Mouse (Mus musculus) forebrain, embryonic 13.5 days (tissue): ENCODE data around the gene Slc35e3. TPM values are rescaled to one million over a fixed set of nuclear protein-coding genes. Genes with fewer than 3 reads are reported as not detected.

Experiments used
- ATAC-seq: fragments of 200-750 bp; cut with Nextera tagmentation; 2 replicates; pipeline ENCODE4 v1.8.0; 2017
- H3K27ac ChIP-seq: fragments of 300-500 bp; sonication (generic); 2 replicates; pipeline ENCODE4 v1.5.1; 2015; ENCODE audit warnings: inconsistent platforms, mild to moderate bottlenecking, moderate library complexity
- H3K27me3 ChIP-seq: fragments of 300-500 bp; sonication (generic); 2 replicates; pipeline ENCODE4 v1.6.1; 2015; ENCODE audit warnings: mild to moderate bottlenecking, inconsistent platforms
- H3K36me3 ChIP-seq: fragments of 300-500 bp; sonication (generic); 2 replicates; pipeline ENCODE4 v1.6.1; 2015; ENCODE audit warnings: mild to moderate bottlenecking, inconsistent platforms; ENCODE audit not compliant: poor library complexity, severe bottlenecking
- H3K4me1 ChIP-seq: fragments of 300-500 bp; sonication (generic); 2 replicates; pipeline ENCODE4 v1.6.1; 2015; ENCODE audit warnings: inconsistent platforms
- H3K4me2 ChIP-seq: fragments of 300-500 bp; sonication (generic); 2 replicates; pipeline ENCODE4 v1.6.1; 2015; ENCODE audit warnings: inconsistent platforms, mild to moderate bottlenecking, moderate library complexity
- H3K4me3 ChIP-seq: fragments of 300-500 bp; sonication (generic); 2 replicates; pipeline ENCODE4 v1.5.1; 2015; ENCODE audit warnings: mild to moderate bottlenecking, inconsistent platforms
- H3K9ac ChIP-seq: fragments of 300-500 bp; sonication (generic); 2 replicates; pipeline ENCODE4 v1.6.1; 2015; ENCODE audit warnings: mild to moderate bottlenecking, inconsistent platforms
- H3K9me3 ChIP-seq: fragments of 300-500 bp; sonication (generic); replicated peaks from 2 replicates; pipeline ENCODE4 v1.6.1; 2016; ENCODE audit warnings: inconsistent platforms
- WGBS: fragments of 180-500 bp; shearing (Covaris S2); methylation state at CpG from one replicate; pipeline ENCODE4 v1.1.7; 2015; 5-methylcytosine and 5-hydroxymethylcytosine counted together
- polyA plus RNA-seq: library from polyadenylated mRNA; unstranded; fragments of >200 nt; fragmentation: Nextera tagmentation; extraction: Ambion mirVana; gene quantifications from 2 replicates; pipeline ENCODE4 v1.2.1, GENCODE M21; 2015

Slc35e3 gene
- polyA plus RNA-seq, 1 experiment from 2014 or later, result 25.5 TPM

DNA sequence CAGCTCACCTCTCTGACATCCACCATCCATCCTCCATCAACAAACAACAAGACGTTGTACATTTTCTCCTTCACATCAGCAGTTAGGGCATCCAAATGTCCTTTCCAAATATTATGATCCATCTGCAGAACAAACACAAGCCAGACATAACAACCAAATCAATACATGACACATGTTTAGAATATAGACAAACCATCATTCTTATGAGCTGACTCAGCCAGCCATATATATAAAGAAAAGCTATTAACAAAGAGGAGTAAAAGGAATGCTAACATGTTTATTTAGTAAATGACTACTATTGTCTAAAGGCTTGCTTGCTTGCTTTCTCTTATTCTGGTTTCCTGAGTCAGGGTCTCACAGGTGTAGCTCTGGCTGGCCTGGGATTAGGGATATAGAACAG is 11.1 kb upstream of the Slc35e3 start:
- no peaks in the 10 kb centered on the region for H3K4me1 ChIP-seq
- no peak for ATAC-seq
- no peak overlapping the region for H3K4me3 ChIP-seq
- WGBS, result 93% methylated on average over 1 of the region's 1 CpGs
- H3K9ac ChIP-seq, result no peak overlapping the region
- no peak overlapping the region for H3K4me2 ChIP-seq
- H3K27ac ChIP-seq, result no peak overlapping the region
- no peaks in the 10 kb centered on the region for H3K9me3 ChIP-seq
- peaks cover 85% of the 10 kb centered on the region for H3K36me3 ChIP-seq
- no peaks in the 10 kb centered on the region for H3K27me3 ChIP-seq

DNA sequence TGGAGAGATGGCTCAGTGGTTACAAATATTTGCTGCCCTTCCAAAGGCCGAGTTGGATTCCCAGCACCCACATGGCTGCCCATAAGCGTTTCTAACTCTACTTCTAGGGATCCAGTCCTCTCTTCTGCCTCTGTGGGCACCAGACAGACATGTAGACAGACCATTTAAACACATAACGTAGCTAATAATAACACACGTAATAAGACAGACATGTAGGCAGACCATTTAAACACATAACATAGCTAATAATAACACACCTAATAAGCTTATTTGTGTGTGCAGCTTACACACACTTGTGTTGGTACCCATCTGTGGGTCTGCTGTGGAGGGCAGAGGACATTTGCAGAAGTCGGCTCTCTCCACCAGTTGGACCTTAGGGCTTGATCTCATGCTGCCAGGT is 10.6 kb upstream of the Slc35e3 start:
- no peaks in the 10 kb centered on the region for H3K9me3 ChIP-seq
- H3K4me3 ChIP-seq, result no peak overlapping the region
- WGBS, result 92% methylated on average over 5 of the region's 5 CpGs
- no peaks in the 10 kb centered on the region for H3K27me3 ChIP-seq
- H3K9ac ChIP-seq, result no peak overlapping the region
- no peak overlapping the region for H3K27ac ChIP-seq
- no peak overlapping the region for H3K4me2 ChIP-seq
- H3K4me1 ChIP-seq, result no peaks in the 10 kb centered on the region
- peaks cover 86% of the 10 kb centered on the region for H3K36me3 ChIP-seq
- no peak for ATAC-seq

DNA sequence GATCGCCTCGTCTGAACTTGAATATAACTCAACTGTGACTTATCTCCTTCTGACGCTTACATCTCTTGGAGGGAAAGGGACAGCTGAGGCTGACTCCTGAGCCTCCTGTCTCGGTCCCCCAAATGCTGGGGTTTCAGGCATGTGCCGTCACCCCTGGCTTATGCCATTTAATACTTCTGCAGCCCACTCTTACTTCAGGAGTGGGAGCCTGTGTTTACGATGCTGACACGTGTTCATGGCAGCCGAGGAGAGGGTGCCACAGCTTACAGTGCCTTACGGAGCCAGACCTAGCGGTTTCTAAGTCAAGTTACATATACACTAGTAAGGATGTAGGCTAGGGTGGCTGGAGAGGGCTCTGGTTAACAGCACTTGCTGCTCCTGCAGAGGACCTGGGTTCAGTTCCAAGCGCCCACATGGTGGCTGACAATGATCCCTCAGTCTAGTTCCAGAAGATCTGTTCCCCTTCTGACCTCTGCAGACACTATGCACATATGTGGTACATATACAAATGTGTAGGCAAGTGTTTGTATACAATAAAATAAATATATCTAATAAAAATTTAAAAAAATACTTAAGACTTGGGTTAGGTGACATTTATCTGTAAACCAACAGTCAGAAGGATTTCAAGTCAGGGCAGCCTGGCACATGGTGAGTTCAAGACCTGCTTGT is 9.8 kb upstream of the Slc35e3 start:
- Histone ChIP-seq H3K27ac (no peak overlapping the region), H3K4me1 (no peaks in the 10 kb centered on the region), H3K9ac (no peak overlapping the region), H3K27me3 (no peaks in the 10 kb centered on the region), H3K36me3 (peaks cover 86% of the 10 kb centered on the region), H3K4me2 (no peak overlapping the region), H3K9me3 (no peaks in the 10 kb centered on the region), H3K4me3 (no peak overlapping the region)
- no peak for ATAC-seq
- 94% methylated on average over 11 of the region's 11 CpGs for WGBS

DNA sequence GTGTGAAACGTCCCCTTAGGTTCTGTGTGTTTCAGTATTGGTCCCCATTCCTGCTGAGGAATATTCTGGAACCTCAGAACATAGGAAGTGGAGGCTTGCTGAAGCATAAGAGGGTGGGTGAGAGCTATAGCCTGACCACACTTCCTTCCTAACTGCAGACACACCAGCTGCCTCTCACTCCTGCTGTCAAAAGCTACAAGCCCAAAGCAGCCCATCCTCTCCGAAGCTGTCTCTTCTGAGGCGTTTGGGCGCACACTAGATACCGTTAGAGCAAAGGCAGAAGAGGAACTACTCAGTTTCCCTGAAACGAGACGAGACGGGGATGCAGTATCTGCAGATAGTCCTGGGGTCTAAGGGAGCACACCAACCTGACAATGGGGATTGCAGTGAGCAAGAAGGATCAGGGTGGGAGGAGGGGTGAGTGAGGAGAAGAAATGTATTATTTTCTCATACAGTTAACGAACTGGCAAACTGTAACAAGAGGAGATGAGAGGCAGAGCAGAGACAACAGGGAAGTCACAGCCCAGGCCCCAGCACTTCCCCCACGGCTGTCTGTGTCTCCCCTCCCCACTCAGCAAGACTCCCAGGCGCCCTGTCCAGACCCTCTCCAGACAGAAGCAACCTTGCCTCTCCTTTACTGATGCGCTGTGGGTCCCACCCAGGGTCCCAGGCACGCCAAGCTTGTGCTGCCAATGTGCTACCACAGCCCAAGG is 9.1 kb upstream of the Slc35e3 start:
- no peaks in the 10 kb centered on the region for H3K27me3 ChIP-seq
- no peaks in the 10 kb centered on the region for H3K4me1 ChIP-seq
- 90% methylated on average over 13 of the region's 13 CpGs for WGBS
- H3K27ac ChIP-seq, result no peak overlapping the region
- H3K4me3 ChIP-seq, result no peak overlapping the region
- H3K36me3 ChIP-seq, result peaks cover 83% of the 10 kb centered on the region
- no peak overlapping the region for H3K4me2 ChIP-seq
- no peak overlapping the region for H3K9ac ChIP-seq
- no peaks in the 10 kb centered on the region for H3K9me3 ChIP-seq
- ATAC-seq, result no peak

DNA sequence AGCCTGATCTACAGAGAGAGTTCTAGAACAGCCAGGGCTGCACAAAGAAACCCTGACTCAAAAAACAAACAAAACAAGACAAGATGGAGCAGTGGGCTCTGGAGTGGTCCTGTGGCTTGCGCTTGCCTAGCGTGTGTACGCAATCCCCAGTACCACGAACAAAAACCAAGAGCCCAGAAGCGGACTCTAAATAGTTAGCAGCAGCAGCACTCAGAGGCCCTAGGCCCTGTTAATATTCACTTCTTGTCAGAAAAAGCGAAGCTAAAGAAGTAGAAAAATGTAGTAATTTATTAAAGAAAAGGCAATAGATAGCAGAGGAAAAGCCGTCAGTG is 8.4 kb upstream of the Slc35e3 start:
- no peak for ATAC-seq
- Histone ChIP-seq H3K4me1 (no peaks in the 10 kb centered on the region), H3K36me3 (peaks cover 83% of the 10 kb centered on the region), H3K4me3 (no peak overlapping the region), H3K9ac (no peak overlapping the region), H3K9me3 (no peaks in the 10 kb centered on the region), H3K4me2 (no peak overlapping the region), H3K27me3 (no peaks in the 10 kb centered on the region), H3K27ac (no peak overlapping the region)
- WGBS, result 96% methylated on average over 7 of the region's 7 CpGs

DNA sequence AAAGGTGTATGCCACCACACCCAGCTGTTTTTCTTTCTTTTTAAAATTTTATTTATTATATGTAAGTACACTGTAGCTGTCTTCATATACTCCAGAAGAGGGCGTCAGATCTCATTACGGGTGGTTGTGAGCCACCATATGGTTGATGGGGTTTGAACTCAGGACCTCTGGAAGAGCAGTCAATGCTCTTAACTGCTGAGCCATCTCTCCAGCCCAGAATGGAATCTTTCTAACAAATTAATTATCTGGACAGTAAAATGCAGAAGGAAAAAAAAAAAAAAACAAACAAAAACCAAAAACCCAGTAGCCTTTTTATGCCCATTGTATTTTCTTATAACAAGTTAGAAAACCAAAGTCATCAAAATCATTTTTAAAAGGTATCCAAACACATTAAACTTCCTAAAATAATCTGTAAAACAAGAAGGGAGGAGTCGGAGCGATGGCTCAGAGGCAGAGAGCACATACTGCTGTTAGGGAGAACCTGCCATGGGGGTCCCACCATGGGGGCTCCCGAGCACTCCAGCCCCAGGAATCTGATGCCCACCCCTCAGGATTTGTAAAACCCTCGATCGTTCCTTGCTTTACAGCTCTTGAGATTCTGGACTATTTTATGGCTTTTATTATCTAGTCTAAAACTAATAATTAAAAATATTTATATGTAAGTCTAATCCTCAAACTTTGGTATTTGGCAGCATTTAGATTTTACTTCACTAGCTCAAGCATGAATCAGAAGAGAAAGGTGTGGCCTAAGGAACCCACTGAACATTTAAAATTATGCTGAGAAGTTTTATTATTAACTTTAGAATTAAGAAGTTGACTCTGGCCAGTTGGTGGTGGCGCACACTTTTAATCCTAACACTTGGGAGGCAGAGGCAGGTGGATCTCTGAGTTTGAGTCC is 7.8 kb upstream of the Slc35e3 start:
- ATAC-seq, result no peak
- Histone ChIP-seq H3K36me3 (peaks cover 83% of the 10 kb centered on the region), H3K9ac (no peak overlapping the region), H3K27ac (no peak overlapping the region), H3K4me3 (no peak overlapping the region), H3K4me1 (no peaks in the 10 kb centered on the region), H3K27me3 (no peaks in the 10 kb centered on the region), H3K9me3 (no peaks in the 10 kb centered on the region), H3K4me2 (no peak overlapping the region)
- 94% methylated on average over 8 of the region's 8 CpGs for WGBS

DNA sequence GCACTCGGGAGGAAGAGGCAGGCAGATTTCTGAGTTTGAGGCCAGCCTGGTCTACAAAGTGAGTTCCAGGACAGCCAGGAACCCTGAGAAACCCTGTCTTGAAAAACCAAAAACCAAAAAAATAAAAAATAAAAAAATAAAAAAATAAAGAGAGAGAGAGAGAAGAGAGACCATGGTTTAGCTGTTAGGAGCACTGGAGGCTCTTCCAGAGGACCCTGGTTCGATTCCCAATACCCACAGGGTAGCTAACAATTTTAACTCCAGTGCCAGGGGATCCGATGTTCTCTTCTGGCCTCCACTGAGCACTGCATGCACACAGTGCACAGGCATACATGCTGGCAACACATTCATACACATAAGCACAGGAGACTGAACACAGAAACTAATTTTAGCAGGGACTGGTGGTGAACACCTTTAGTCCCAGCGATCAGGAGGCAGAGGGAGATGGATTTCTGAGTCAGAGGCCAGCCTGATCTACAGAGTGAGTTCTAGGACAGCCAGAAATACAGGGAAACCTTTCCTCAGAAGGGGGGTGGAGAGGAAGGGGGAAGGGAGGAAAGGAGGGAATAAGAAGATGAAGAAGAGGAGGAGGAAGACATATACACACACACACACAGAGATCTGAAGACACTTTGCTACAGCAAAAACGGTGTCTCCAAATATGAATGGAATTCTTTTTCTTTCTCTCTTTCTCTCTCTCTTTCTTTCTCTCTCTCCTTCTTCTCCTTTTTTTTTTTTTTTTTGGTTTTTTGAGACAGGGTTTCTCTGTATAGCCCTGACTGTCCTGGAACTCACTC is 6.9 kb upstream of the Slc35e3 start:
- H3K4me1 ChIP-seq, result no peaks in the 10 kb centered on the region
- H3K27me3 ChIP-seq, result no peaks in the 10 kb centered on the region
- no peaks in the 10 kb centered on the region for H3K9me3 ChIP-seq
- H3K27ac ChIP-seq, result no peak overlapping the region
- H3K9ac ChIP-seq, result no peak overlapping the region
- ATAC-seq, result no peak
- H3K4me3 ChIP-seq, result no peak overlapping the region
- no peak overlapping the region for H3K4me2 ChIP-seq
- peaks cover 78% of the 10 kb centered on the region for H3K36me3 ChIP-seq
- WGBS, result 96% methylated on average over 5 of the region's 5 CpGs

DNA sequence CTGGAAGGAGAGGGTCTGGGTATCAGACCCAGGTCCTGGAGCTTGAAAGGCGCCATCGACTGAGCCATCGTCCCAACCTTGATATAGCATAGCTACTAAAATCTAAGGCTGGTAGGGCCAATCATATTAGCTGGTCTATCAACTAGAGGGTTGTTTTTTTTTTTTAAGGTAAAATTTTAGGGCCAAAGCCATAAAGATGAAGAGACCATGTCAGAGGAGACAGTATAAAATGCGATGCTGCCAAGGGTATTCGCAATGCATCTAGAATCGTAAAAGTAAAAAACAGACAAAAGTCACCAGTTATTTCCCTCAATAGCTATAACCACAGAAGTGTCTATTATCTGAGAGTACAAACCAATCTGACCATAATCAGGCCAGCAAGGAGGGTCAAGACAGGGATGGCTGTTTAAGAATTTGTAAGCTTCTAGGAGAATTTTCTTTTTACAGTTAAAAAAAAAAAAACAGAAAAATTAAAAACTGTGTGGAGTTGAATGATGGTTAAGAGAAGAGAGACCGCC is 6.2 kb upstream of the Slc35e3 start:
- WGBS, result 98% methylated on average over 7 of the region's 7 CpGs
- Histone ChIP-seq H3K4me3 (no peak overlapping the region), H3K36me3 (peaks cover 71% of the 10 kb centered on the region), H3K9me3 (no peaks in the 10 kb centered on the region), H3K9ac (no peak overlapping the region), H3K27me3 (no peaks in the 10 kb centered on the region), H3K4me1 (no peaks in the 10 kb centered on the region), H3K4me2 (no peak overlapping the region), H3K27ac (no peak overlapping the region)
- ATAC-seq, result no peak

DNA sequence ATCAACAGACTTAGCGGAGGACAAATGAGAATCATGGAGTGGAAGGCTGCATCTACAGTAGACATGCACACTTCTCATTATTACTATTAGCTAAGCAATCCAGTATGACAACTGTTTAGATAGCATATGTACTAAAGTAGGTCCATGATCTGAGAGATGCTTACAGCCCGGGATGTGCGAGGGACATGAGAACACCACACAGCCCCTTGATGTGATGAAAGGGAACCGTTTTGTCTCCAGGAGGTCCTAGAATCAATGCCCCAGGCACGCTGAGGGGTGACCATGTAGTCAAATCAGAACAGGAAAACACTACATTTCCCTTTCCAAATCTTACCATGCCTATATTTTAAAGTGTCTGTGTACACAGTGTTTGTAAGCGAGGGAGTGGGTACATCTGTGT is 5.6 kb upstream of the Slc35e3 start:
- Histone ChIP-seq H3K4me1 (no peaks in the 10 kb centered on the region), H3K4me3 (no peak overlapping the region), H3K4me2 (no peak overlapping the region), H3K9ac (no peak overlapping the region), H3K36me3 (peaks cover 65% of the 10 kb centered on the region), H3K27me3 (no peaks in the 10 kb centered on the region), H3K9me3 (no peaks in the 10 kb centered on the region), H3K27ac (no peak overlapping the region)
- no peak for ATAC-seq
- 97% methylated on average over 6 of the region's 6 CpGs for WGBS

DNA sequence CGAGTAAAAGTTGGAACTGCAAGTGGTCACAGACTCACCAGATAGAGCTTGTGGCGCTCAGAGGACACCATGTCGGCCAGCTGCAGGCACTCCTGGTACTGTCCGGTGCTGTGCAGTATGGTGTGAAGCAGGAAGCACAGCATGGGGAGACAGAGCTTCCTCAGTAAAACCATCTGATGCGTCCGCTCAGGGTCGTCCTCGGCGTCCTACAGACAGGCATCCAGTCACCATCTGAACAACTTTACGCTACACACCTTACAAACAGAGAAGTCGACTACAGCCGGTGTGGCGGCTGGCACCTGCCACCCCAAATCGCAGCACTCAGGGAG is 5.1 kb upstream of the Slc35e3 start:
- WGBS, result 95% methylated on average over 14 of the region's 14 CpGs
- Histone ChIP-seq H3K4me3 (no peak overlapping the region), H3K4me1 (no peaks in the 10 kb centered on the region), H3K27ac (no peak overlapping the region), H3K9me3 (no peaks in the 10 kb centered on the region), H3K27me3 (no peaks in the 10 kb centered on the region), H3K4me2 (no peak overlapping the region), H3K36me3 (peaks cover 60% of the 10 kb centered on the region), H3K9ac (no peak overlapping the region)
- no peak for ATAC-seq

DNA sequence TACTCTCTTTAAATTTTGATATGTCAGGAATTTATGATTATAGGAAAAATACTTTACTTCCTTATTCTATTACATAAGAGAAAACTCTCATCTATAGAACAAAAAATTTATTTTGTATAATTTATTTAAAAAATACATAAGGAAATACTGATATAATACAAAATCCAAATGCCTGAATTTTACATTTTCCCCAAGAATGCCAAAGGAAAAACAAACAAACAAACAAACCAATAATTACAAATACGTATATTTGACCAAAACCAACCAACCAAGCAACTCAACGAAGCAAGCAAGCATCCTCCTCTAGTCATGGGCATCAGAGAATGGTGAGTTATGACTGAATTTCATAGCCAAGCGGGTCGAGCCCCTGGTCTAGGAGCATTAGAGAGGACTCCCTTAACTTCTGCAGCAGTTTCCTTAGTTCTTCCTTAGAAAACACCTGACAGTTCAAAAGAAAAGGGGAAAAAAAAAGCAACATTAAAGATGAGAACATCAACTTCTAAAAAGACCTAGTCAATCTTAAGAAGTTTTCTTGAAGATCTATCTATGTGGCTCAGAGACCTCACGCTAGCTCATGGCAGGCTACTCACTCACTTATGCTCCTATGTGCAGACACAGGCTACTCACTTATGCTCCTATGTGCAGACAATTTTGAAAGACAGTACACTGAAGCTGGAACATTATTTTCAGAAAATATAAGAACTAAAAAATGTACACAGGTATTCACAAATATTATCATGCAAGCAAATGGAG is 4.5 kb upstream of the Slc35e3 start:
- H3K4me1 ChIP-seq, result no peaks in the 10 kb centered on the region
- H3K9me3 ChIP-seq, result no peaks in the 10 kb centered on the region
- no peak overlapping the region for H3K4me2 ChIP-seq
- H3K27ac ChIP-seq, result no peak overlapping the region
- no peak for ATAC-seq
- peaks cover 55% of the 10 kb centered on the region for H3K36me3 ChIP-seq
- 96% methylated on average over 5 of the region's 5 CpGs for WGBS
- no peaks in the 10 kb centered on the region for H3K27me3 ChIP-seq
- H3K4me3 ChIP-seq, result no peak overlapping the region
- no peak overlapping the region for H3K9ac ChIP-seq
